Mouse (Mus musculus) testis, adult 2 months (tissue): ENCODE measurements at regions not wholly inside any gene's neighbourhood (a gene's known extent, or its start where the extent isn't known, plus 50 kb on each side); places are given as distances from the start of the nearest gene placed in this dataset.

ENCODE experiments used
- H3K27ac ChIP-seq: fragments of 200-500 bp; 2 replicates; pipeline ENCODE4 v1.5.1; 2012; ENCODE audit warnings: low read depth, low read length; ENCODE audit not compliant: control insufficient read depth, insufficient read depth
- H3K27me3 ChIP-seq: fragments of 200-500 bp; 2 replicates; pipeline ENCODE4 v1.6.1; 2012; ENCODE audit warnings: mild to moderate bottlenecking, low read length, moderate library complexity; ENCODE audit not compliant: control insufficient read depth, insufficient read depth
- H3K36me3 ChIP-seq: fragments of 200-500 bp; 2 replicates; pipeline ENCODE4 v1.6.1; 2012; ENCODE audit warnings: mild to moderate bottlenecking, low read length; ENCODE audit not compliant: control insufficient read depth, insufficient read depth
- H3K4me1 ChIP-seq: fragments of 200-500 bp; 2 replicates; pipeline ENCODE4 v1.6.1; 2012; ENCODE audit warnings: low read length; ENCODE audit not compliant: control insufficient read depth, insufficient read depth
- H3K4me3 ChIP-seq: fragments of 200-500 bp; 2 replicates; pipeline ENCODE4 v1.5.1; 2012; ENCODE audit warnings: low read depth, mild to moderate bottlenecking, low read length, moderate library complexity, mixed read lengths; ENCODE audit not compliant: control insufficient read depth
- CTCF ChIP-seq: fragments of 200-500 bp; IDR thresholded peaks from 2 replicates; pipeline ENCODE4 v1.5.1; 2012; ENCODE audit warnings: low read depth, mild to moderate bottlenecking, inconsistent platforms, low read length, moderate library complexity; ENCODE audit not compliant: control insufficient read depth, insufficient read depth, insufficient replicate concordance
- POLR2A ChIP-seq: fragments of 200-500 bp; IDR thresholded peaks from 2 replicates; pipeline ENCODE4 v1.6.1; 2012; ENCODE audit warnings: low read depth, mild to moderate bottlenecking, inconsistent platforms, low read length, moderate library complexity; ENCODE audit not compliant: control insufficient read depth

- no peaks in the 10 kb centered on the region for H3K4me1 ChIP-seq
- TF ChIP-seq POLR2A (no peak), CTCF (no peak)
- no peak overlapping the region for H3K27ac ChIP-seq
- no peak overlapping the region for H3K4me3 ChIP-seq
- no peaks in the 10 kb centered on the region for H3K27me3 ChIP-seq
- no peaks in the 10 kb centered on the region for H3K36me3 ChIP-seq
Measured at GRCm38 (mm10) chr4:153082166-153082565, 400.4 kb downstream of the Ajap1 start.

GRCm38 (mm10) chr4:153074590-153074989, 408.0 kb downstream of the Ajap1 start:
- Histone ChIP-seq H3K36me3 (no peaks in the 10 kb centered on the region), H3K4me3 (no peak overlapping the region), H3K4me1 (no peaks in the 10 kb centered on the region), H3K27ac (no peak overlapping the region), H3K27me3 (no peaks in the 10 kb centered on the region)
- TF ChIP-seq POLR2A, result no peak
- TF ChIP-seq CTCF, result no peak

GRCm38 (mm10) chr4:153070190-153070745, 412.3 kb downstream of the Ajap1 start:
- TF ChIP-seq POLR2A, result no peak
- no peaks in the 10 kb centered on the region for H3K4me1 ChIP-seq
- no peak overlapping the region for H3K27ac ChIP-seq

GRCm38 (mm10) chr4:153068484-153069033, 414.1 kb downstream of the Ajap1 start:
- Histone ChIP-seq H3K36me3 (no peaks in the 10 kb centered on the region), H3K27ac (no peak overlapping the region), H3K27me3 (no peaks in the 10 kb centered on the region), H3K4me1 (no peaks in the 10 kb centered on the region), H3K4me3 (no peak overlapping the region)
- no peak for TF ChIP-seq POLR2A
- no peak for TF ChIP-seq CTCF

More at GRCm38 (mm10) chr4:153070190-153070745, 412.3 kb downstream of the Ajap1 start:
- Histone ChIP-seq H3K4me3 (no peak overlapping the region), H3K36me3 (no peaks in the 10 kb centered on the region), H3K27me3 (no peaks in the 10 kb centered on the region)

- TF ChIP-seq CTCF (no peak), POLR2A (no peak)
- H3K4me3 ChIP-seq, result no peak overlapping the region
- no peaks in the 10 kb centered on the region for H3K36me3 ChIP-seq
- H3K4me1 ChIP-seq, result no peaks in the 10 kb centered on the region
- no peaks in the 10 kb centered on the region for H3K27me3 ChIP-seq
- H3K27ac ChIP-seq, result no peak overlapping the region
Measured at GRCm38 (mm10) chr4:153064021-153064605, 418.5 kb downstream of the Ajap1 start.

- Histone ChIP-seq H3K36me3 (no peaks in the 10 kb centered on the region), H3K4me1 (no peaks in the 10 kb centered on the region), H3K27me3 (no peaks in the 10 kb centered on the region), H3K4me3 (no peak overlapping the region), H3K27ac (no peak overlapping the region)
- no peak for TF ChIP-seq POLR2A
- no peak for TF ChIP-seq CTCF
Measured at GRCm38 (mm10) chr4:153063402-153063801, 419.2 kb downstream of the Ajap1 start.

- no peak overlapping the region for H3K27ac ChIP-seq
- no peak for TF ChIP-seq POLR2A
- no peaks in the 10 kb centered on the region for H3K36me3 ChIP-seq
- H3K4me1 ChIP-seq, result no peaks in the 10 kb centered on the region
- no peak overlapping the region for H3K4me3 ChIP-seq
- H3K27me3 ChIP-seq, result no peaks in the 10 kb centered on the region
Measured at GRCm38 (mm10) chr4:153058152-153058551, 424.5 kb downstream of the Ajap1 start.
